Mouse (Mus musculus) myocyte (in vitro differentiated cells): Measurements from ENCODE around the gene Neurl1a.

Experiments
- POLR2A ChIP-seq: IDR thresholded peaks from one replicate; pipeline ENCODE4 v1.6.1; 2011; ENCODE audit warnings: low read depth, mild to moderate bottlenecking, control low read depth, moderate library complexity; ENCODE audit not compliant: insufficient read length
- POLR2AphosphoS2 ChIP-seq: IDR thresholded peaks from one replicate; pipeline ENCODE4 v1.6.1; 2011; ENCODE audit warnings: low read depth, control low read depth; ENCODE audit not compliant: insufficient read length
- TCF12 ChIP-seq: IDR thresholded peaks from one replicate; pipeline ENCODE4 v1.6.1; 2011; ENCODE audit warnings: mild to moderate bottlenecking, control low read depth; ENCODE audit not compliant: poor library complexity, insufficient read depth, severe bottlenecking
- USF1 ChIP-seq: IDR thresholded peaks from one replicate; pipeline ENCODE4 v1.6.1; 2011; ENCODE audit warnings: low read depth, mild to moderate bottlenecking, control low read depth, moderate library complexity

- no peak for TF ChIP-seq POLR2A
- TF ChIP-seq TCF12: no peak
- TF ChIP-seq USF1: no peak
- TF ChIP-seq POLR2AphosphoS2: no peak
These were observed 27.5 kb downstream of the Neurl1a start for GRCm38 (mm10) chr19:47206126-47206525.
